Mouse (Mus musculus) midbrain, embryonic 15.5 days (tissue): Measurements from ENCODE around the gene Ccn6. TPM values are rescaled to one million over a fixed set of nuclear protein-coding genes. Genes with fewer than 3 reads are reported as not detected.

ENCODE experiments used
- ATAC-seq: fragments of 200-750 bp; cut with Nextera tagmentation; replicated peaks from 2 replicates; pipeline ENCODE4 v1.8.0; 2017; ENCODE audit warnings: moderate TSS enrichment
- H3K27ac ChIP-seq: fragments of 300-500 bp; sonication (generic); 2 replicates; pipeline ENCODE4 v1.5.1; 2015; ENCODE audit warnings: mild to moderate bottlenecking, inconsistent platforms
- H3K27me3 ChIP-seq: fragments of 300-500 bp; sonication (generic); replicated peaks from 2 replicates; pipeline ENCODE4 v1.6.1; 2015; ENCODE audit warnings: inconsistent platforms
- H3K36me3 ChIP-seq: fragments of 300-500 bp; sonication (generic); replicated peaks from 2 replicates; pipeline ENCODE4 v1.6.1; 2015; ENCODE audit warnings: inconsistent platforms
- H3K4me1 ChIP-seq: fragments of 300-500 bp; sonication (generic); 2 replicates; pipeline ENCODE4 v1.6.1; 2015; ENCODE audit warnings: inconsistent platforms
- H3K4me2 ChIP-seq: fragments of 300-500 bp; sonication (generic); 2 replicates; pipeline ENCODE4 v1.6.1; 2015; ENCODE audit warnings: inconsistent platforms, mild to moderate bottlenecking, moderate library complexity
- H3K4me3 ChIP-seq: fragments of 300-500 bp; sonication (generic); 2 replicates; pipeline ENCODE4 v1.5.1; 2015; ENCODE audit warnings: mild to moderate bottlenecking, inconsistent platforms
- H3K9ac ChIP-seq: fragments of 300-500 bp; sonication (generic); 2 replicates; pipeline ENCODE4 v1.6.1; 2015; ENCODE audit warnings: mild to moderate bottlenecking, inconsistent platforms
- H3K9me3 ChIP-seq: fragments of 300-500 bp; sonication (generic); 2 replicates; pipeline ENCODE4 v1.6.1; 2016; ENCODE audit warnings: inconsistent platforms
- WGBS: fragments of 180-500 bp; shearing (Covaris S2); methylation state at CpG from one replicate; pipeline ENCODE4 v1.1.7; 2015; ENCODE audit warnings: mixed read lengths; 5-methylcytosine and 5-hydroxymethylcytosine counted together
- polyA plus RNA-seq: library from polyadenylated mRNA; unstranded; fragments of >200 nt; fragmentation: Nextera tagmentation; extraction: Ambion mirVana; gene quantifications from 2 replicates; pipeline ENCODE4 v1.2.1, GENCODE M21; 2015

Ccn6 gene
- polyA plus RNA-seq, 1 experiment from 2014 or later: 0.31 TPM

DNA sequence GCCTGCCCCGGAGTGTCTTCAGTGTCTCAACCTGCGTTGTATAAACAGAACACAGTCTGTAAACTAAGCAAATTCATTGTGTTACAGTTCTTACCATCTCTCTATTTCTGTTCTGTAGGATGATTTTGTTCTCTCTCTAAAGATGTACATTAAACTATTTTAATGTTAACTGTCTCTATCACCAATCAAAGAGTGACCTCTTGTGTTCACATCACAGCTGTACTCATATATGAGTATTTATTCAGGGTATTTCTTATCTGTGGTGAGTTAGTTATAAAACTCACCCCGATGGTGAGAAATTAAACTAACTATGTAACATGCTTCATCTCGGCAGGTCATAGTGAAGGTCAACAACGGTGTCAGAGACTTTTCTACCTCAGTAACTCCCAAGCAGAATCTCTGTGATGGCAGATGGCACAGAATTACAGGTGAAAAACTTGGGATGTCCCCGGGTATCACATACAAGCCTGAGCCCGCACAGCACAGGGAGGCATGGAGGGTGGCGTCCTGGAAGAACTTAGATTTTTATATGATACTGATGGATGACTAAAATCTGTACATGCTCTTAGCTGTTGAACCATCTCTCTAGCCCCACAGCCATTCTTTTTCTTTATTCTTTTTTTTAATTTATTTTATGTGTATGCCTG, 58.7 kb downstream of the Ccn6 start:
- Histone ChIP-seq H3K4me3 (no peak overlapping the region), H3K4me1 (peaks cover 6% of the 10 kb centered on the region; the same call in 1 of the 2 replicates), H3K36me3 (no peaks in the 10 kb centered on the region), H3K27me3 (no peaks in the 10 kb centered on the region), H3K9ac (no peak overlapping the region), H3K9me3 (no peaks in the 10 kb centered on the region), H3K4me2 (no peak overlapping the region), H3K27ac (no peak overlapping the region)
- 94% methylated on average over 8 of the region's 8 CpGs for WGBS
- ATAC-seq: no peak

Other genes starting within 250 kb of the Ccn6 start
- 19.2 and 20.4 TPM in 2 replicates for gene Lama4, start 198.3 kb downstream of the Ccn6 start, polyA plus RNA-seq
- 31.4 and 34.3 TPM in 2 replicates for gene Fam229b, start 29.9 kb downstream of the Ccn6 start, polyA plus RNA-seq
- 9.2 TPM in 2 replicates for gene Tube1, start 29.8 kb downstream of the Ccn6 start, polyA plus RNA-seq
- 70.3 and 71.0 TPM in 2 replicates for gene Fyn, start 205.1 kb upstream of the Ccn6 start, polyA plus RNA-seq